In the genomic region with DNA sequence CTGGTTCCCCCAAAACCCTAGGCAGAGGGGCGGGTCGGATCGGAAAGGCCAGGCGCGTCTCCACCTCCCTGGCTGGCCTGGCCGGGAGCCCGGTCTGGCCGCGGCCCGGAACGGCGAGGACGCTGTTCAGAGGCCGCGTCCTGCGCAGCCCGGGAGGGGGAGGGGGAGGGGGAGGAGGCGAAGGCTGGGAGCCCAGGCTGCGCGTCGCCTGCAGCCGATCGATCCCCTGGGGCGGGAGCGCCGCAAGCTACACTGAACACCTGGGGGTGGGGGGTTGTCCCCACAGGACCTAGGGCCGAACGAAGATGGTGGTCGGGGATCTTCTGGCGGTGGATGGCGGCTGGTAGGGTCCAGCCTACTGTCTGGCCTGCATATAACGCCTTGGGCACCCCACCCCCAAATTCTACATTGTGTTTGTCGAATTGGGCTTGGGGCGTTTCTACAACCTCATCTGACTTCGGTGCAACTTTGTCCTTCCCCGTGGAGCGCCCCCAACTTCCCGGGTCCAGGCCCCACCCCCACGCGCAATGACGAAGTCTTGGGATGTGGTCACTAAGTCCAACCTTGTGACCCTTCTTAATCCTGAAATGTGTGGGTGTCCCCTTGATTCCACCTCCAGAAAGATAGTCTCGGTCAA, we compare ENCODE assay signal across 8 mouse cellular contexts. TPM values are rescaled to one million over a fixed set of nuclear protein-coding genes. Genes with fewer than 3 reads are reported as not detected.
DNase-seq lines count a peak whose midpoint lies in the region; ATAC-seq and TF ChIP-seq lines count a peak whose summit lies in the region.

No protein-coding gene starts in this region.

- H3K9me3 ChIP-seq in lung, embryonic 14.5 days (ENCODE audit: low read depth, low read length) = no peaks in the 10 kb centered on the region

- H3K79me2 ChIP-seq in heart, adult 2 months (replicated peaks; ENCODE audit: control insufficient read depth, insufficient read depth, low read length) = no peaks in the 10 kb centered on the region

- peak overlapping the region; percentile 49 for H3K27ac ChIP-seq in heart, adult 2 months
- peak overlapping the region; percentile 66; the same call in 1 of the 2 replicates for H3K27ac ChIP-seq in lung, embryonic 14.5 days (ENCODE audit: low read depth)

- TF ChIP-seq POLR2A in heart, adult 2 months (IDR thresholded peaks at IDR 0.05; ENCODE audit: insufficient read depth, low read depth, low read length) = no peak; the same call in 1 of the 2 replicates

- DNase-seq in A20 (ENCODE audit: low read depth, low spot score) (peak; percentile 96), NIH3T3 (ENCODE audit: low read depth) (peak; percentile 91)
- DNase-seq in embryo, embryonic 10.5 days (ENCODE audit: low spot score) = peak; percentile 75
- peak; percentile 85 to 87 for DNase-seq in heart, adult 2 months
- peak; percentile 81 for DNase-seq in kidney, adult 18-20 months
- DNase-seq in lung, embryonic 14.5 days = peak; percentile 90
- peak; percentile 85 for DNase-seq in retina, postnatal 1 day
- DNase-seq in frontal cortex, postnatal 14 days (ENCODE audit: low spot score in 2 of 2) = no peak

- peaks cover 15% of the 10 kb centered on the region for H3K27me3 ChIP-seq in heart, adult 2 months (ENCODE audit: control insufficient read depth, insufficient read depth, low read length)
- H3K27me3 ChIP-seq in lung, embryonic 14.5 days (ENCODE audit: insufficient read depth, low read length) = peaks cover 34% of the 10 kb centered on the region

- 3% methylated on average over 38 of the region's 42 CpGs for WGBS in heart, adult 2 months
- under 1% methylated on average over 41 of the region's 42 CpGs for WGBS in lung, embryonic 14.5 days

- no peak for TF ChIP-seq CTCF in heart, adult 2 months (IDR thresholded peaks at IDR 0.05)
- no peak for TF ChIP-seq CTCF in lung, embryonic 14.5 days (IDR thresholded peaks at IDR 0.05; ENCODE audit: low read depth)

- no peaks in the 10 kb centered on the region for H3K36me3 ChIP-seq in heart, adult 2 months (ENCODE audit: control insufficient read depth, insufficient read depth, low read length)
- no peaks in the 10 kb centered on the region for H3K36me3 ChIP-seq in lung, embryonic 14.5 days (ENCODE audit: insufficient read depth)

- TF ChIP-seq EP300 in heart, adult 2 months (IDR thresholded peaks at IDR 0.05; ENCODE audit: insufficient read depth, low read depth, low read length) = no peak

- H3K4me3 ChIP-seq in heart, adult 2 months = peak overlapping the region; percentile 68
- H3K4me3 ChIP-seq in lung, embryonic 14.5 days (ENCODE audit: low read depth, low read length) = peak overlapping the region; percentile 53

- intact Hi-C loops in heart, adult 2 months (cut with DNase I) = loop anchor here (2.0 kb wide), 1 partner anchor 34 kb away; no protein-coding TSS in a partner anchor

- peak overlapping the region; percentile 78 for H3K9ac ChIP-seq in heart, adult 2 months (ENCODE audit: low read depth, low read length)
- H3K9ac ChIP-seq in lung, embryonic 14.5 days = peak overlapping the region; percentile 64

- peaks cover 6% of the 10 kb centered on the region for H3K4me1 ChIP-seq in heart, adult 2 months (ENCODE audit: control insufficient read depth, insufficient read depth, low read length)
- peaks cover 9% of the 10 kb centered on the region for H3K4me1 ChIP-seq in lung, embryonic 14.5 days (ENCODE audit: insufficient read depth)

- H3K4me2 ChIP-seq in lung, embryonic 14.5 days = peak overlapping the region; percentile 94

- peak; percentile 66 for ATAC-seq in lung, embryonic 14.5 days (ENCODE audit: insufficient read depth)

RNA-seq across cellular contexts. Expression of a gene that starts 5.1 kb away (rescaled TPM):
- total RNA-seq in heart, adult 2 months (2021) = 10 to 100 TPM in 1 of 2 experiments, 1 to 10 TPM in 1; 8.1 to 12.3 TPM
- 4.7 and 5.4 TPM in 2 replicates for polyA plus RNA-seq in heart, adult 2 months (2012; rRNA removed)
- polyA plus RNA-seq in lung, embryonic 14.5 days (2014; fragmentation: Nextera tagmentation; extraction: Ambion mirVana) = 13.1 and 13.8 TPM in 2 replicates

RNA-seq across cellular contexts. Expression of a gene that starts 50.3 kb away (rescaled TPM):
- 1 to 10 TPM; 4.0 to 5.3 TPM for total RNA-seq in heart, adult 2 months (2021)
- polyA plus RNA-seq in heart, adult 2 months (2012; rRNA removed) = 2.0 and 2.7 TPM in 2 replicates
- 8.5 and 8.8 TPM in 2 replicates for polyA plus RNA-seq in lung, embryonic 14.5 days (2014; fragmentation: Nextera tagmentation; extraction: Ambion mirVana)

Comparison
In these comparisons a context has a peak if more than half of its experiments do, and no peak if none do; other contexts are left out.
1. DNase-seq: peak in A20 (single experiment), NIH3T3 (single experiment), embryo, embryonic 10.5 days (single experiment), heart, adult 2 months (2 of 2), kidney, adult 18-20 months (single experiment), lung, embryonic 14.5 days (single experiment) and retina, postnatal 1 day (single experiment); none in frontal cortex, postnatal 14 days (0 of 2).